ENCODE assay signal across 11 mouse cellular contexts in genomic region chr14:122468971-122469755, GRCm38 (mm10). TPM values are rescaled to one million over a fixed set of nuclear protein-coding genes. Genes with fewer than 3 reads are reported as not detected.
DNase-seq lines count a peak whose midpoint lies in the region; ATAC-seq lines count a peak whose summit lies in the region.
"Had no signal": no experiment of that assay in that cellular context is flagged by ENCODE, and none has a peak within 500 bp of the region (broad histone marks: within the 10 kb centered on the region; RNA-seq: fewer than 3 reads in every experiment).

No protein-coding gene starts in this region.

- 6% methylated on average over 28 of the region's 28 CpGs for WGBS in hindbrain, embryonic 15.5 days
- 5% methylated on average over 28 of the region's 28 CpGs for WGBS in neural tube, embryonic 13.5 days

- peak overlapping the region; percentile 31 for H3K27ac ChIP-seq in hindbrain, embryonic 15.5 days (replicated peaks)
- peak overlapping the region; percentile 42; the same call in 1 of the 2 replicates for H3K27ac ChIP-seq in neural tube, embryonic 13.5 days (replicated peaks)

- H3K27me3 ChIP-seq in hindbrain, embryonic 15.5 days: peaks cover 60% of the 10 kb centered on the region
- peaks cover 95% of the 10 kb centered on the region for H3K27me3 ChIP-seq in neural tube, embryonic 13.5 days

- no peak overlapping the region; the same call in 1 of the 2 replicates for H3K4me3 ChIP-seq in hindbrain, embryonic 15.5 days
- H3K4me3 ChIP-seq in neural tube, embryonic 13.5 days: no peak overlapping the region
- H3K4me3 ChIP-seq: megakaryocyte, embryonic 14.5 days had no signal

- no peak overlapping the region; the same call in 1 of the 2 replicates for H3K9ac ChIP-seq in hindbrain, embryonic 15.5 days
- 0 out of 2 replicates have a peak overlapping the region, but pooled peaks have one; percentile 34 for H3K9ac ChIP-seq in neural tube, embryonic 13.5 days

- DNase-seq in layer of hippocampus, postnatal 10 days (ENCODE audit: low spot score in 2 of 2): peak; percentile 29 to 43
- DNase-seq in layer of hippocampus, postnatal 14 days (ENCODE audit: low spot score in 2 of 2): no peak
- DNase-seq in embryo, embryonic 9.5 days (ENCODE audit: extremely low spot score): peak; percentile 71
- no peak for DNase-seq in lung, postnatal 4 days
- DNase-seq in right cerebral cortex, postnatal 14 days: no peak

- ATAC-seq in hindbrain, embryonic 15.5 days (ENCODE audit: low FRiP score, low read depth): no peak
- ATAC-seq in neural tube, embryonic 13.5 days (ENCODE audit: low read depth): no peak
- ATAC-seq in megakaryocyte-erythroid progenitor cell, adult 5-6 weeks (replicated peaks; ENCODE audit: low FRiP score, low TSS enrichment, poor library complexity, severe bottlenecking): no peak

- peak overlapping the region; percentile 43 for H3K4me2 ChIP-seq in hindbrain, embryonic 15.5 days
- peak overlapping the region; percentile 38 for H3K4me2 ChIP-seq in neural tube, embryonic 13.5 days

- H3K4me1 ChIP-seq in hindbrain, embryonic 15.5 days (replicated peaks): peaks cover 10% of the 10 kb centered on the region
- H3K4me1 ChIP-seq in neural tube, embryonic 13.5 days (replicated peaks): peaks cover 29% of the 10 kb centered on the region

- no peaks in the 10 kb centered on the region for H3K36me3 ChIP-seq in hindbrain, embryonic 15.5 days
- no peaks in the 10 kb centered on the region for H3K36me3 ChIP-seq in neural tube, embryonic 13.5 days

- H3K9me3 ChIP-seq in hindbrain, embryonic 15.5 days: no peaks in the 10 kb centered on the region
- no peaks in the 10 kb centered on the region for H3K9me3 ChIP-seq in neural tube, embryonic 13.5 days

RNA-seq across cellular contexts. Expression of gene Zic5, which starts 3.7 kb away (rescaled TPM):
- total RNA-seq in layer of hippocampus, postnatal 10 days (2021): 1 to 10 TPM; 4.3 to 5.4 TPM
- total RNA-seq in layer of hippocampus, postnatal 14 days (2021): 1 to 10 TPM; 5.2 to 6.2 TPM
- polyA plus RNA-seq in hindbrain, embryonic 15.5 days (2015; fragmentation: Nextera tagmentation; extraction: Ambion mirVana): 13.8 and 17.9 TPM in 2 replicates
- 8.4 and 8.6 TPM in 2 replicates for polyA plus RNA-seq in neural tube, embryonic 13.5 days (2015; fragmentation: Nextera tagmentation; extraction: Ambion mirVana)
- not detected in 2 replicates for total RNA-seq in megakaryocyte-erythroid progenitor cell, adult 5-6 weeks (2014; fragmentation: Nextera tagmentation)
- total RNA-seq in megakaryocyte-erythroid progenitor cell, adult 5-6 weeks (2017): not detected in 2 replicates
- total RNA-seq: adrenal gland, adult 18-20 months; heart, postnatal 10 days had no signal

RNA-seq across cellular contexts. Expression of gene Zic2, which starts 6.1 kb away (rescaled TPM):
- total RNA-seq in layer of hippocampus, postnatal 10 days (2021): 10 to 100 TPM; 23.7 to 25.4 TPM
- total RNA-seq in layer of hippocampus, postnatal 14 days (2021): 10 to 100 TPM; 22.1 to 26.7 TPM
- polyA plus RNA-seq in hindbrain, embryonic 15.5 days (2015; fragmentation: Nextera tagmentation; extraction: Ambion mirVana): 11.6 and 12.9 TPM in 2 replicates
- 8.2 and 10.2 TPM in 2 replicates for polyA plus RNA-seq in neural tube, embryonic 13.5 days (2015; fragmentation: Nextera tagmentation; extraction: Ambion mirVana)
- not detected in 2 replicates for total RNA-seq in megakaryocyte-erythroid progenitor cell, adult 5-6 weeks (2014; fragmentation: Nextera tagmentation)
- total RNA-seq in megakaryocyte-erythroid progenitor cell, adult 5-6 weeks (2017): not detected in 2 replicates
- total RNA-seq: adrenal gland, adult 18-20 months; heart, postnatal 10 days had no signal

RNA-seq across cellular contexts. Expression of gene Gm5089, which starts 18.2 kb away (rescaled TPM):
- under 1 TPM; 0.23 to 0.38 TPM for total RNA-seq in layer of hippocampus, postnatal 10 days (2021)
- under 1 TPM in 1 of 2 experiments, not detected in 1; 0.21 TPM for total RNA-seq in layer of hippocampus, postnatal 14 days (2021)
- polyA plus RNA-seq in hindbrain, embryonic 15.5 days (2015; fragmentation: Nextera tagmentation; extraction: Ambion mirVana): 2.4 and 2.7 TPM in 2 replicates
- 0.46 and 0.62 TPM in 2 replicates for polyA plus RNA-seq in neural tube, embryonic 13.5 days (2015; fragmentation: Nextera tagmentation; extraction: Ambion mirVana)
- not detected in 2 replicates for total RNA-seq in megakaryocyte-erythroid progenitor cell, adult 5-6 weeks (2014; fragmentation: Nextera tagmentation)
- not detected in 2 replicates for total RNA-seq in megakaryocyte-erythroid progenitor cell, adult 5-6 weeks (2017)
- total RNA-seq: adrenal gland, adult 18-20 months; heart, postnatal 10 days had no signal

RNA-seq across cellular contexts. Expression of gene Gm10837, which starts 21.2 kb away (rescaled TPM):
- not detected for total RNA-seq in layer of hippocampus, postnatal 10 days (2021)
- total RNA-seq in layer of hippocampus, postnatal 14 days (2021): under 1 TPM in 1 of 2 experiments, not detected in 1; 0.24 TPM
- polyA plus RNA-seq in hindbrain, embryonic 15.5 days (2015; fragmentation: Nextera tagmentation; extraction: Ambion mirVana): 0.50 and 0.64 TPM in 2 replicates
- polyA plus RNA-seq in neural tube, embryonic 13.5 days (2015; fragmentation: Nextera tagmentation; extraction: Ambion mirVana): 0.19 and 0.29 TPM in 2 replicates
- not detected in 2 replicates for total RNA-seq in megakaryocyte-erythroid progenitor cell, adult 5-6 weeks (2014; fragmentation: Nextera tagmentation)
- not detected in 2 replicates for total RNA-seq in megakaryocyte-erythroid progenitor cell, adult 5-6 weeks (2017)
- total RNA-seq: adrenal gland, adult 18-20 months; heart, postnatal 10 days had no signal

Comparison
In these comparisons a context has a peak if more than half of its experiments do, and no peak if none do; other contexts are left out.
1. DNase-seq: peak in layer of hippocampus, postnatal 10 days (2 of 2) and embryo, embryonic 9.5 days (single experiment); none in layer of hippocampus, postnatal 14 days (0 of 2), lung, postnatal 4 days (0 of 2) and right cerebral cortex, postnatal 14 days (single experiment).
2. RNA of gene Zic5, which starts 3.7 kb away (total RNA-seq): 5.2 to 6.2 TPM in layer of hippocampus, postnatal 14 days and 4.3 to 5.4 TPM in layer of hippocampus, postnatal 10 days; not detected in megakaryocyte-erythroid progenitor cell, adult 5-6 weeks; every median in the first group is over 4 times any median in the second.
3. RNA of gene Zic2, which starts 6.1 kb away (total RNA-seq): 22.1 to 26.7 TPM in layer of hippocampus, postnatal 14 days and 23.7 to 25.4 TPM in layer of hippocampus, postnatal 10 days; not detected in megakaryocyte-erythroid progenitor cell, adult 5-6 weeks; every median in the first group is over 10 times any median in the second.